Mouse (Mus musculus) forebrain, postnatal 0 days (tissue): ENCODE results near the gene H2-D1. TPM values are rescaled to one million over a fixed set of nuclear protein-coding genes. Genes with fewer than 3 reads are reported as not detected.

Experiments used
- ATAC-seq: fragments of 200-750 bp; cut with Nextera tagmentation; 2 replicates; pipeline ENCODE4 v1.8.0; 2017; ENCODE audit warnings: mild to moderate bottlenecking, moderate library complexity
- DNase-seq: peaks from one replicate; pipeline ENCODE4 v3.0.0-alpha.2; 2015
- H3K27ac ChIP-seq: fragments of 300-500 bp; sonication (generic); 2 replicates; pipeline ENCODE4 v1.5.1; 2014; ENCODE audit warnings: low read depth, mild to moderate bottlenecking, antibody characterized with exemption, low read length, moderate library complexity, mixed read lengths
- H3K27me3 ChIP-seq: fragments of 300-500 bp; sonication (generic); 2 replicates; pipeline ENCODE4 v1.6.1; 2014; ENCODE audit warnings: mild to moderate bottlenecking, low read length, mixed read lengths; ENCODE audit not compliant: insufficient read depth
- H3K36me3 ChIP-seq: fragments of 300-500 bp; sonication (generic); 2 replicates; pipeline ENCODE4 v1.6.1; 2014; ENCODE audit warnings: mild to moderate bottlenecking, moderate library complexity; ENCODE audit not compliant: insufficient read depth
- H3K4me1 ChIP-seq: fragments of 300-500 bp; sonication (generic); 2 replicates; pipeline ENCODE4 v1.6.1; 2014; ENCODE audit warnings: antibody characterized with exemption; ENCODE audit not compliant: insufficient read depth
- H3K4me2 ChIP-seq: fragments of 300-500 bp; sonication (generic); 2 replicates; pipeline ENCODE4 v1.6.1; 2014; ENCODE audit warnings: low read depth, mild to moderate bottlenecking, moderate library complexity
- H3K4me3 ChIP-seq: fragments of 300-500 bp; sonication (generic); 2 replicates; pipeline ENCODE4 v1.5.1; 2014; ENCODE audit warnings: low read depth, low read length, mixed read lengths
- H3K9ac ChIP-seq: fragments of 300-500 bp; sonication (generic); 2 replicates; pipeline ENCODE4 v1.6.1; 2014; ENCODE audit warnings: mild to moderate bottlenecking
- H3K9me3 ChIP-seq: fragments of 300-500 bp; sonication (generic); 2 replicates; pipeline ENCODE4 v1.6.1; 2016; ENCODE audit warnings: low read length
- CTCF ChIP-seq: sonication (generic); IDR thresholded peaks from 2 replicates; pipeline ENCODE4 v1.5.1; 2016; ENCODE audit warnings: antibody characterized with exemption, control low read depth, low read depth
- WGBS: fragments of 180-500 bp; shearing (Covaris S2); extraction: QIAGEN DNeasy Blood & Tissue Kit; methylation state at CpG from one replicate; pipeline ENCODE4 v1.1.7; 2014; 5-methylcytosine and 5-hydroxymethylcytosine counted together
- polyA plus RNA-seq: library from polyadenylated mRNA; unstranded; fragments of >200 nt; fragmentation: Nextera tagmentation; extraction: Ambion mirVana; gene quantifications from 2 replicates; pipeline ENCODE4 v1.2.1, GENCODE M21; 2015
- total RNA-seq: library from RNA; depleted of rRNA; stranded (reverse); fragments of >200 nt; gene quantifications from 2 replicates; pipeline ENCODE4 v1.2.3, GENCODE M21; 2014; rRNA removed

H2-D1 gene
- total RNA-seq, result 54.9 and 63.3 TPM in 2 replicates
- 74.5 and 95.9 TPM in 2 replicates for polyA plus RNA-seq

DNA sequence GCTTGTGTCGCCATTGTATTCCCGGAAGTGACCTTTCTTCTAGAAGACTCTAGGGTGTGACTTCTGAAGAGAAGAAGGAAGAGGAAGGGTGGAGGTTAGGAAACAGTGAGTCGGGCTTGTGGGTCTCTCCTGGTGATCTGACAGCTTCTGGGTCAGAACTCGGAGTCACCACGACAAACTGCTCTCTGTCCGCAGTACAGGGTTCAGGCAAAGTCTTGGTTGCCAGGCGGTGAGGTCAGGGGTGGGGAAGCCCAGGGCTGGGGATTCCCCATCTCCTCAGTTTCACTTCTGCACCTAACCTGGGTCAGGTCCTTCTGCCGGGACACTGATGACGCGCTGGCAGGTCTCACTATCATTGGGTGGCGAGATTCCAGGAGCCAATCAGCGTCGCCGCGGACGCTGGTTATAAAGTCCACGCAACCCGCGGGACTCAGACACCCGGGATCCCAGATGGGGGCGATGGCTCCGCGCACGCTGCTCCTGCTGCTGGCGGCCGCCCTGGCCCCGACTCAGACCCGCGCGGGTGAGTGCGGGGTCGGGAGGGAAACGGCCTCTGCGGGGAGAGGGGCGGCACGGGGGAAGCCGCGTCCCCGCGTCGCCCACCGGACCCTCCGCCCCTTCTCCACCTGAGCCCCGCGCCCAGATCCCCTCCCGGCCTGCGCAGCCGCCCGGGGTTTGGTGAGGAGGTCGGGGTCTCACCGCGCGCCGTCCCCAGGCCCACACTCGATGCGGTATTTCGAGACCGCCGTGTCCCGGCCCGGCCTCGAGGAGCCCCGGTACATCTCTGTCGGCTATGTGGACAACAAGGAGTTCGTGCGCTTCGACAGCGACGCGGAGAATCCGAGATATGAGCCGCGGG, at the start of gene H2-D1:
Gene H2-D1 (plus strand): TSS at position 67 of the 859 bp plus-strand sequence.
- Histone ChIP-seq H3K27me3 (no peaks in the 10 kb centered on the region), H3K27ac (no peak within 1 kb of the TSS), H3K4me3 (peak within 1 kb of the TSS; percentile 65), H3K36me3 (no peaks in the 10 kb centered on the region), H3K4me2 (peak within 1 kb of the TSS; percentile 92), H3K9me3 (no peaks in the 10 kb centered on the region), H3K9ac (peak within 1 kb of the TSS; percentile 68), H3K4me1 (no peaks in the 10 kb centered on the region)
- 2% methylated on average over 71 of the region's 73 CpGs for WGBS
- DNase-seq, result peak; percentile 93
- ATAC-seq, result peak; percentile 95
- TF ChIP-seq CTCF, result no peak

DNA sequence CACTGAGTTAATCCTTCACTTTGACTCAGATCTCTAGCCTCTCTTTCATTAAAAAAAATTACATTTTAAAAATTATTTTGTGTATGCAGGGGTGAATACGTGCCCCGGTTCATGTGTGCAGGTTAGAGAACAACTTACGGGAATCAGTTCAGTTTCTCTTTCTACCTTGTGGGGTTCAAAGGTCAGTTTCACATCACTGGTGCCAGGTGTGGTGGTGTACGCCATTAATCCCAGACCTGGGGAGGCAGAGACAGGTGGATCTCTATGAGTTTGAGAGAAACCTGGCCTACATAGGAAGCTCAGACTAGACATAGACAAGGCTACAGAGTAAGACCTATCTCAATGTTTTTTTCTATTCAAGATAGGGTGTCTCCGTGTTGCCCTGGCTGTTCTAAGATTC, 49.5 kb upstream of the H2-D1 start:
- no peak for ATAC-seq
- no peaks in the 10 kb centered on the region for H3K36me3 ChIP-seq
- no peak overlapping the region for H3K4me3 ChIP-seq
- no peak overlapping the region for H3K9ac ChIP-seq
- no peaks in the 10 kb centered on the region for H3K9me3 ChIP-seq
- WGBS, result 92% methylated on average over 5 of the region's 5 CpGs
- H3K27ac ChIP-seq, result no peak overlapping the region
- no peak for TF ChIP-seq CTCF
- H3K4me2 ChIP-seq, result no peak overlapping the region
- no peaks in the 10 kb centered on the region for H3K4me1 ChIP-seq
- H3K27me3 ChIP-seq, result no peaks in the 10 kb centered on the region
- DNase-seq, result no peak

DNA sequence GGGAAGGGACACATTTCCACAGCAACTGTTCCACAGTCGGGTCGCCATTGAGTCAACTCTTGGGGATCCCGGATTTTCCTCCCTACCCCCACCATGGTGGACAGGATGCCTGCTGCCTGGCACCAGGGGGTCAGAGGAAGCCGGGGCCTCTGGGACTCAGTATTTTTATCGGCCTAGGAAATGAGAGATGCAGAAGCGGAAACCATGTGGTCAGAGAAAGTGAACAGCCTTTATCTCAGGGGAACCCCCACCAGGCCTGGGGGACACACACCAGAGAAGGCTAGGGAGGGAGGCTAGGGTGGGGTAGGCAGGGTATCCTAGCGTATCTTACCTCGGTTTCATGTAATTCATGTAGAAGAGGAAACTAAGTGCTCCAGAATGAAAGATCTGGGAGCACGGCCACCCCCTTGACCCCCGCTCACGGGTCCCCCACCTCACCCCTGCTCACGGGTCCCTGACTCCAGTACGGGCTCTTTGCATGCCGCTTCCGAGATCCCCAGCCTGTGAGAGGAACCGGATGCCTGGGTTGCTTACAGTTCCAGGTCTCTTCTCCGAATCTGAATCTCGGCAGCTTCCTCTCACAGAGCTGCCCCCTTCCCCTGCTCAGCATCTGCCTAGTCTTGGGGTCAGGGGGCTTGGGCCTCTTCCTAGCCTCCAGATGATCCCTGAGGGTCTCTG, 43.9 kb upstream of the H2-D1 start:
- DNase-seq (no peak), ATAC-seq (no peak)
- Histone ChIP-seq H3K9me3 (no peaks in the 10 kb centered on the region), H3K9ac (no peak overlapping the region), H3K4me3 (no peak overlapping the region), H3K4me1 (no peaks in the 10 kb centered on the region), H3K36me3 (peaks cover 19% of the 10 kb centered on the region), H3K27me3 (no peaks in the 10 kb centered on the region), H3K4me2 (no peak overlapping the region), H3K27ac (no peak overlapping the region)
- 82% methylated on average over 18 of the region's 18 CpGs for WGBS
- TF ChIP-seq CTCF, result no peak

DNA sequence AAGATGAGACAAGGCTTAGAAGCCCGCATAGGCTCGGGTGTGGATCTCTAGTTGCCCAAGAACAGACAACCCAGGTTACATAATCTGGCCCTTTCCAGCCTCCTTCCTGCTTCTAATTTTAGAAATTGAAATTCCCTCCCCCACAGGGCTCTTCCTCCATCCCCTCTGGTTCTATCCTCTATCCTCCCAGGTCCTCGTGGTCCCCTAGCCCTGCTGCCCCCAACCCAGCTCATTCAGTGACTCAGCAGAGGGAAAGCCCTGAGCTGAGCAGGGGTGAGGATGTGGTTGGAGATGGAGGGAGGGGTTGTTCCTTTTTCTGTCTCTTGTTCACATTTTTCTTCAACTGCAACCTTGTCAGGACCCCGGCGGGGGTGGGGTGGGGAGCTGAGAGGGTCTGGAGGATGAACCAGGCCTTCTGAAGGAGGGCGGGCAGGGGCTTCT, 42.9 kb upstream of the H2-D1 start:
- no peak for TF ChIP-seq CTCF
- H3K4me3 ChIP-seq, result no peak overlapping the region
- H3K4me1 ChIP-seq, result no peaks in the 10 kb centered on the region
- 91% methylated on average over 6 of the region's 6 CpGs for WGBS
- ATAC-seq (no peak), DNase-seq (no peak)
- no peak overlapping the region for H3K27ac ChIP-seq
- H3K36me3 ChIP-seq, result peaks cover 19% of the 10 kb centered on the region
- no peaks in the 10 kb centered on the region for H3K27me3 ChIP-seq
- H3K9me3 ChIP-seq, result no peaks in the 10 kb centered on the region
- H3K9ac ChIP-seq, result no peak overlapping the region
- H3K4me2 ChIP-seq, result no peak overlapping the region

DNA sequence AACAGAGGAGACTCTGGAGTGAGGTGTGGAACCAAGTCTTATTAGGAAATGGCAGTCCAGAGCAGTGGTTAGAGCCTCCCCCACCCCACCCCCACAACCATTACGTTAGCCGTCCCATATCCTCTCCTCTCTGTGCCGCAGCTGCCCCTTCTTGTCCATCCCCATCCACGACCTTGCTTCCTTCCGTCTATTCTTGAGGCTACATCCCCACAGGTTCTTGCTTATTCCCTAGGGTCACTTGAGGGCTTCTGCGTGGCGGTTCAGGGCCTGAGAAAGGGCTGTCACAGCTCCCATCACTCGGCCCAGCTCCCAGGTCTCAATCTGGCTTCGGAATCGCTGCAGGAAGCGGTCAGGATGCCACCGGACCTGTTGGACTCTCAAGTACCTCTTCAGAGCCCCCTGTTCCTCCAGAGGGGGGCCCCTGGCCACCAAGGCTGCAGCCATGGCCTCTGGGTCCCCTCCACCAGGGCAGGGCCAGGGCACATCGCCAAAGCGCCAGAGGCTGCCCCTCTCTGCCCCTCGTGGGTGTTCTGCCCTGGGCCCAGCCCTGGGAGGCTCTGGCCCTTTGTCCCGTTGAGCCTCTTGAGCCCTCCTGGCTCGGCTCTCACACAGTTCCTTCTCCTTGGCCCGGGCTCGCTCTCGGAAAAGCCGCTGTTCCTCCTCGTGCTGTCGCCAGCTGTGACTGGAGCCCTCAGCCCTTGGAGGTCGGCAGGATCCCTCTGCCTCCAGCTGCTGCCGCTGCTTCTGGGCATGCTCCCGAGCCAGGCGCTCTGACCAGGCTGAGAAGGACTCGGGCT, 42.2 kb upstream of the H2-D1 start, which contains the start of gene Gm16181:
Gene Gm16181 (plus strand): TSS at position 679 of the 797 bp plus-strand sequence.
- H3K9ac ChIP-seq, result no peak within 1 kb of the TSS
- H3K4me1 ChIP-seq, result no peaks in the 10 kb centered on the region
- TF ChIP-seq CTCF, result no peak
- H3K4me2 ChIP-seq, result no peak within 1 kb of the TSS
- WGBS, result 80% methylated on average over 25 of the region's 28 CpGs
- peaks cover 21% of the 10 kb centered on the region for H3K36me3 ChIP-seq
- no peaks in the 10 kb centered on the region for H3K9me3 ChIP-seq
- no peak within 1 kb of the TSS for H3K27ac ChIP-seq
- ATAC-seq (no peak), DNase-seq (no peak)
- H3K27me3 ChIP-seq, result no peaks in the 10 kb centered on the region
- no peak within 1 kb of the TSS for H3K4me3 ChIP-seq

DNA sequence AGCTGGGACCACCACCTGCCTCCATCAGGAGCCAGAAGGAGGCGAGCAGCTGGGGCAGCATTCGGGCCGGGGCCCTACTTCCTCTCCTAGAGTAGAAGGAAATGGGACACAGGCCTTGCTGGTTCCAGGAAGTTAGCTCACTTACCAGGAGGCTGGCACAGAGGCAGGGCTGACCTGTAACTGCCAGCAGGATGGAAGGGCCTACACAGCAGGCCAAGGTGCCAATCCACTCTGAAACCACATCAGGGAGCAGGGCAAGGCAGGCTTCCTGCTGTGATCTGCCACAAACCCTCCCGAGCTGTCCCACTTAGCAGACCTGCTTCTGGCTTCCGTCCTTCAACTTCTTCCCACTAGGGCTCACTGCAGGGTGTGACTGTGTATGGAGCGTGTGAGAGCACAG, 40.2 kb upstream of the H2-D1 start:
- no peak overlapping the region for H3K4me3 ChIP-seq
- H3K36me3 ChIP-seq, result peaks cover 28% of the 10 kb centered on the region
- H3K27ac ChIP-seq, result no peak overlapping the region
- DNase-seq (no peak), ATAC-seq (no peak)
- no peak overlapping the region for H3K9ac ChIP-seq
- no peak overlapping the region for H3K4me2 ChIP-seq
- no peak for TF ChIP-seq CTCF
- 81% methylated on average over 6 of the region's 6 CpGs for WGBS
- no peaks in the 10 kb centered on the region for H3K4me1 ChIP-seq
- H3K27me3 ChIP-seq, result no peaks in the 10 kb centered on the region
- H3K9me3 ChIP-seq, result no peaks in the 10 kb centered on the region
